ENCODE assay signal across 45 mouse cellular contexts in genomic region chr15:11004646-11005045, GRCm38 (mm10). TPM values are rescaled to one million over a fixed set of nuclear protein-coding genes. Genes with fewer than 3 reads are reported as not detected.
"Had no signal": no experiment of that assay in that cellular context is flagged by ENCODE, and none has a peak within 500 bp of the region (broad histone marks: within the 10 kb centered on the region; RNA-seq: fewer than 3 reads in every experiment).

No protein-coding gene starts in this region.

- H3K4me3 ChIP-seq: limb, embryonic 10.5 days; limb, embryonic 12.5 days; limb, embryonic 13.5 days; limb, embryonic 15.5 days; liver, embryonic 12.5 days; liver, embryonic 13.5 days; liver, embryonic 15.5 days; lung, embryonic 15.5 days; megakaryocyte, embryonic 14.5 days; midbrain, embryonic 10.5 days; midbrain, embryonic 12.5 days; midbrain, embryonic 13.5 days; midbrain, embryonic 15.5 days; myocyte; neural tube, embryonic 12.5 days had no signal

- H3K9ac ChIP-seq: limb, embryonic 12.5 days; limb, embryonic 13.5 days; limb, embryonic 15.5 days; liver, embryonic 12.5 days; liver, embryonic 13.5 days; liver, embryonic 14.5 days; liver, embryonic 15.5 days; liver, postnatal 0 days; lung, embryonic 14.5 days; lung, embryonic 15.5 days; midbrain, embryonic 12.5 days; midbrain, embryonic 13.5 days; midbrain, embryonic 15.5 days; neural tube, embryonic 12.5 days had no signal

- ATAC-seq: liver, embryonic 12.5 days; liver, postnatal 0 days; lung, postnatal 0 days; midbrain, embryonic 13.5 days; midbrain, embryonic 15.5 days; midbrain, embryonic 16.5 days had no signal

- DNase-seq: left cerebral cortex, postnatal 4 days; liver; liver, embryonic 13.5 days; liver, postnatal 0 days; lung, adult 18-20 months; lung, adult 2 months; lung, embryonic 14.5 days; lung, postnatal 10 days; lung, postnatal 14 days; lung, postnatal 36 days; lung, postnatal 4 days; midbrain, embryonic 14.5 days had no signal

- H3K4me1 ChIP-seq: limb, embryonic 10.5 days; limb, embryonic 12.5 days; limb, embryonic 13.5 days; limb, embryonic 15.5 days; liver, embryonic 12.5 days; liver, embryonic 13.5 days; liver, embryonic 15.5 days; lung, embryonic 15.5 days; midbrain, embryonic 12.5 days; midbrain, embryonic 13.5 days; midbrain, embryonic 15.5 days; neural tube, embryonic 12.5 days had no signal

- H3K36me3 ChIP-seq: limb, embryonic 10.5 days; limb, embryonic 12.5 days; limb, embryonic 13.5 days; limb, embryonic 15.5 days; liver, embryonic 12.5 days; liver, embryonic 13.5 days; liver, embryonic 15.5 days; lung, embryonic 15.5 days; midbrain, embryonic 10.5 days; midbrain, embryonic 12.5 days; midbrain, embryonic 13.5 days; midbrain, embryonic 15.5 days; neural tube, embryonic 12.5 days had no signal

- H3K9me3 ChIP-seq: limb, embryonic 10.5 days; limb, embryonic 12.5 days; limb, embryonic 13.5 days; limb, embryonic 15.5 days; liver, embryonic 12.5 days; liver, embryonic 13.5 days; liver, embryonic 15.5 days; lung, embryonic 15.5 days; megakaryocyte, embryonic 14.5 days; midbrain, embryonic 10.5 days; midbrain, embryonic 12.5 days; midbrain, embryonic 13.5 days; midbrain, embryonic 15.5 days; neural tube, embryonic 12.5 days had no signal

- H3K27me3 ChIP-seq: limb, embryonic 12.5 days; limb, embryonic 13.5 days; limb, embryonic 15.5 days; liver, embryonic 12.5 days; liver, embryonic 13.5 days; liver, embryonic 15.5 days; lung, embryonic 15.5 days; midbrain, embryonic 12.5 days; midbrain, embryonic 13.5 days; midbrain, embryonic 15.5 days; neural tube, embryonic 12.5 days had no signal

- H3K4me2 ChIP-seq: limb, embryonic 12.5 days; limb, embryonic 13.5 days; limb, embryonic 15.5 days; liver, embryonic 11.5 days; liver, embryonic 12.5 days; liver, embryonic 13.5 days; liver, embryonic 15.5 days; lung, embryonic 14.5 days; lung, embryonic 15.5 days; midbrain, embryonic 11.5 days; midbrain, embryonic 12.5 days; midbrain, embryonic 13.5 days; midbrain, embryonic 15.5 days; neural tube, embryonic 12.5 days had no signal

- H3K27ac ChIP-seq: limb, embryonic 10.5 days; limb, embryonic 12.5 days; limb, embryonic 13.5 days; limb, embryonic 15.5 days; liver, embryonic 12.5 days; liver, embryonic 13.5 days; liver, embryonic 14.5 days; liver, embryonic 15.5 days; lung, embryonic 15.5 days; macrophage; midbrain, embryonic 10.5 days; midbrain, embryonic 12.5 days; midbrain, embryonic 13.5 days; midbrain, embryonic 15.5 days; neural tube, embryonic 12.5 days had no signal

RNA-seq across cellular contexts. Expression of gene Slc45a2, which starts 4.1 kb away (rescaled TPM):
- total RNA-seq: left cerebral cortex, postnatal 10 days; left cerebral cortex, postnatal 14 days; left cerebral cortex, postnatal 25 days; left cerebral cortex, postnatal 36 days; left cerebral cortex, postnatal 4 days; megakaryocyte progenitor cell, adult 5-6 weeks; megakaryocyte, adult 5-6 weeks; megakaryocyte-erythroid progenitor cell, adult 5-6 weeks; midbrain, postnatal 0 days; monocyte, adult 5-6 weeks had no signal
- polyA plus RNA-seq: limb, embryonic 11.5 days; liver, embryonic 13.5 days; liver, embryonic 16.5 days; lung, adult 2 months; lung, embryonic 14.5 days; lung, embryonic 15.5 days; lung, embryonic 16.5 days; lung, postnatal 0 days; macrophage; midbrain, embryonic 13.5 days; midbrain, embryonic 14.5 days; midbrain, embryonic 16.5 days; midbrain, postnatal 0 days; myocyte had no signal

RNA-seq across cellular contexts. Expression of gene Amacr, which starts 23.1 kb away (rescaled TPM):
- total RNA-seq: monocyte, adult 5-6 weeks had no signal

RNA-seq across cellular contexts. Expression of gene Rxfp3, which starts 33.1 kb away (rescaled TPM):
- total RNA-seq: liver, adult 2 months; megakaryocyte progenitor cell, adult 5-6 weeks; megakaryocyte, adult 5-6 weeks; megakaryocyte-erythroid progenitor cell, adult 5-6 weeks; monocyte, adult 5-6 weeks had no signal
- polyA plus RNA-seq: liver, adult 2 months; liver, embryonic 13.5 days; liver, embryonic 14.5 days; liver, embryonic 16.5 days; liver, postnatal 0 days; lung, adult 2 months; lung, postnatal 0 days; macrophage had no signal

RNA-seq across cellular contexts. Expression of gene C1qtnf3, which starts 52.5 kb away (rescaled TPM):
- total RNA-seq: left cerebral cortex, postnatal 25 days; left cerebral cortex, postnatal 36 days; liver, adult 2 months; megakaryocyte progenitor cell, adult 5-6 weeks; megakaryocyte, adult 5-6 weeks; megakaryocyte-erythroid progenitor cell, adult 5-6 weeks; monocyte, adult 5-6 weeks had no signal
- polyA plus RNA-seq: macrophage had no signal

RNA-seq across cellular contexts. Expression of gene Adamts12, which starts 59.9 kb away (rescaled TPM):
- total RNA-seq: megakaryocyte, adult 5-6 weeks; monocyte, adult 5-6 weeks had no signal
